Mouse (Mus musculus): ENCODE measurements around the gene Csnk2a1. TPM values are rescaled to one million over a fixed set of nuclear protein-coding genes. Genes with fewer than 3 reads are reported as not detected.

Gene Csnk2a1
- total RNA-seq, 2 experiments from 2014 or later, result 96.8 to 97.5 TPM

- DNase-seq, result no peak
These were observed 98.2 kb downstream of the Csnk2a1 start for GRCm38 (mm10) chr2:152324842-152325241.

GRCm38 (mm10) chr2:152326157-152326556, 99.5 kb downstream of the Csnk2a1 start:
- DNase-seq, result no peak

- no peak for DNase-seq
These were observed 100.0 kb downstream of the Csnk2a1 start for GRCm38 (mm10) chr2:152326654-152327053.

- DNase-seq, result peak; percentile 36 to 69
These were observed 101.3 kb downstream of the Csnk2a1 start for GRCm38 (mm10) chr2:152327980-152328379.

- no peak for DNase-seq
These were observed 104.3 kb downstream of the Csnk2a1 start for GRCm38 (mm10) chr2:152330858-152331423.

Other genes with a start within 250 kb of the Csnk2a1 start
- 1 to 10 TPM; 3.4 to 3.7 TPM for gene Fam110a, start 246.6 kb upstream of the Csnk2a1 start, total RNA-seq (2021)
- gene Slc52a3, start 230.3 kb upstream of the Csnk2a1 start, total RNA-seq (2021), result 1 to 10 TPM; 1.6 to 2.9 TPM
- not detected for gene Scrt2, start 145.3 kb upstream of the Csnk2a1 start, total RNA-seq (2021)
- 10 to 100 TPM; 18.8 to 20.3 TPM for gene Srxn1, start 121.3 kb upstream of the Csnk2a1 start, total RNA-seq (2021)
- gene Tcf15, start 83.3 kb upstream of the Csnk2a1 start, total RNA-seq (2021), result 10 to 100 TPM; 16.4 to 18.9 TPM
- gene Tbc1d20, start 67.0 kb downstream of the Csnk2a1 start, total RNA-seq (2021), result 10 to 100 TPM; 40.2 to 48.8 TPM
- gene Rbck1, start 105.8 kb downstream of the Csnk2a1 start, total RNA-seq (2021), result 10 to 100 TPM; 45.8 to 46.9 TPM
- 1 to 10 TPM; 2.8 to 3.8 TPM for gene Trib3, start 117.2 kb downstream of the Csnk2a1 start, total RNA-seq (2021)
- gene Nrsn2, start 149.8 kb downstream of the Csnk2a1 start, total RNA-seq (2021), result not detected
- gene Sox12, start 171.2 kb downstream of the Csnk2a1 start, total RNA-seq (2021), result 1 to 10 TPM; 5.7 to 5.8 TPM
- gene Zcchc3, start 188.2 kb downstream of the Csnk2a1 start, total RNA-seq (2021), result 1 to 10 TPM; 5.0 to 5.8 TPM
- gene 6820408C15Rik, start 188.7 kb downstream of the Csnk2a1 start, total RNA-seq (2021), result 1 to 10 TPM; 1.6 to 2.4 TPM
- gene Defb23, start 237.8 kb downstream of the Csnk2a1 start, total RNA-seq (2021), result not detected

All from heart, adult 18-20 months (tissue).